Mouse (Mus musculus): ENCODE results near the gene Adcy6. TPM values are rescaled to one million over a fixed set of nuclear protein-coding genes. Genes with fewer than 3 reads are reported as not detected.
A peak's percentile ranks its signal among the peaks of the same experiment; 100 is the strongest.
"Not testable (repeated sequence)": the region's sequence is repeated elsewhere in the genome, so short reads cannot be mapped to it uniquely, and the experiment has no call there.

Adcy6 gene
- polyA plus RNA-seq, 1 experiment from 2014 or later: 10.6 TPM

GRCm38 (mm10) chr15:98594193-98594592, 15.7 kb downstream of the Adcy6 start:
- H3K27me3 ChIP-seq: no peaks in the 10 kb centered on the region
- no peak overlapping the region for H3K9ac ChIP-seq
- no peak overlapping the region for H3K4me3 ChIP-seq
- H3K27ac ChIP-seq (replicated peaks): no peak overlapping the region
- H3K9me3 ChIP-seq: no peaks in the 10 kb centered on the region
- ATAC-seq (ENCODE audit: low FRiP score, low read depth): no peak
- 81% methylated on average over 19 of the region's 19 CpGs for WGBS
- H3K4me1 ChIP-seq (replicated peaks): no peaks in the 10 kb centered on the region
- H3K4me2 ChIP-seq: no peak overlapping the region
- H3K36me3 ChIP-seq: peaks cover 69% of the 10 kb centered on the region

GRCm38 (mm10) chr15:98591396-98591795, 18.5 kb downstream of the Adcy6 start:
- H3K36me3 ChIP-seq: peaks cover 47% of the 10 kb centered on the region

GRCm38 (mm10) chr15:98589640-98590336, 20.1 kb downstream of the Adcy6 start:
- Histone ChIP-seq H3K4me1 (replicated peaks) (no peaks in the 10 kb centered on the region), H3K9ac (no peak overlapping the region), H3K4me2 (no peak overlapping the region), H3K36me3 (peaks cover 31% of the 10 kb centered on the region), H3K27ac (replicated peaks) (no peak overlapping the region), H3K27me3 (no peaks in the 10 kb centered on the region), H3K4me3 (no peak overlapping the region), H3K9me3 (no peaks in the 10 kb centered on the region)
- no peak for ATAC-seq (ENCODE audit: low FRiP score, low read depth)
- 79% methylated on average over 7 of the region's 7 CpGs for WGBS

More at GRCm38 (mm10) chr15:98591396-98591795, 18.5 kb downstream of the Adcy6 start:
- no peak overlapping the region for H3K4me3 ChIP-seq
- no peak overlapping the region for H3K4me2 ChIP-seq
- H3K27me3 ChIP-seq: no peaks in the 10 kb centered on the region
- no peak for ATAC-seq (ENCODE audit: low FRiP score, low read depth)
- H3K9ac ChIP-seq: no peak overlapping the region
- 74% methylated on average over 4 of the region's 4 CpGs for WGBS
- no peaks in the 10 kb centered on the region for H3K4me1 ChIP-seq (replicated peaks)
- no peaks in the 10 kb centered on the region for H3K9me3 ChIP-seq
- no peak overlapping the region for H3K27ac ChIP-seq (replicated peaks)

GRCm38 (mm10) chr15:98587751-98588150, 22.1 kb downstream of the Adcy6 start:
- Histone ChIP-seq H3K27ac (replicated peaks) (no peak overlapping the region), H3K36me3 (peaks cover 14% of the 10 kb centered on the region), H3K9ac (no peak overlapping the region), H3K4me2 (no peak overlapping the region), H3K4me3 (no peak overlapping the region), H3K27me3 (no peaks in the 10 kb centered on the region), H3K9me3 (no peaks in the 10 kb centered on the region), H3K4me1 (replicated peaks) (no peaks in the 10 kb centered on the region)
- no peak for ATAC-seq (ENCODE audit: low FRiP score, low read depth)
- 91% methylated on average over 11 of the region's 11 CpGs for WGBS

GRCm38 (mm10) chr15:98586141-98586540, 23.7 kb downstream of the Adcy6 start:
- H3K36me3 ChIP-seq; H3K9me3 ChIP-seq; H3K4me1 ChIP-seq (replicated peaks); ATAC-seq (ENCODE audit: low FRiP score, low read depth); H3K4me3 ChIP-seq; H3K4me2 ChIP-seq; H3K27me3 ChIP-seq; H3K9ac ChIP-seq; H3K27ac ChIP-seq (replicated peaks): not testable (repeated sequence)
- WGBS: 80% methylated on average over 9 of the region's 9 CpGs

- no peaks in the 10 kb centered on the region for H3K4me1 ChIP-seq (replicated peaks)
- H3K27me3 ChIP-seq: no peaks in the 10 kb centered on the region
- H3K9ac ChIP-seq: no peak overlapping the region
- no peak for ATAC-seq (ENCODE audit: low FRiP score, low read depth)
- no peak overlapping the region for H3K27ac ChIP-seq (replicated peaks)
- no peaks in the 10 kb centered on the region for H3K36me3 ChIP-seq
- no peak overlapping the region for H3K4me2 ChIP-seq
- H3K4me3 ChIP-seq: no peak overlapping the region
- no peaks in the 10 kb centered on the region for H3K9me3 ChIP-seq
- 48% methylated on average over 7 of the region's 7 CpGs for WGBS
These were observed 24.5 kb downstream of the Adcy6 start for GRCm38 (mm10) chr15:98585421-98585820.

- Histone ChIP-seq H3K4me2 (no peak overlapping the region), H3K27me3 (no peaks in the 10 kb centered on the region), H3K36me3 (no peaks in the 10 kb centered on the region), H3K4me1 (replicated peaks) (no peaks in the 10 kb centered on the region), H3K27ac (replicated peaks) (no peak overlapping the region), H3K4me3 (no peak overlapping the region), H3K9ac (no peak overlapping the region), H3K9me3 (no peaks in the 10 kb centered on the region)
- WGBS: 83% methylated on average over 8 of the region's 8 CpGs
- ATAC-seq (ENCODE audit: low FRiP score, low read depth): no peak
These were observed 26.9 kb downstream of the Adcy6 start for GRCm38 (mm10) chr15:98582996-98583395.

GRCm38 (mm10) chr15:98582410-98582809, 27.5 kb downstream of the Adcy6 start:
- Histone ChIP-seq H3K27ac (replicated peaks) (no peak overlapping the region), H3K9ac (no peak overlapping the region), H3K4me1 (replicated peaks) (no peaks in the 10 kb centered on the region), H3K27me3 (no peaks in the 10 kb centered on the region), H3K36me3 (no peaks in the 10 kb centered on the region), H3K4me2 (no peak overlapping the region), H3K9me3 (no peaks in the 10 kb centered on the region), H3K4me3 (no peak overlapping the region)
- no peak for ATAC-seq (ENCODE audit: low FRiP score, low read depth)
- WGBS: 80% methylated on average over 8 of the region's 8 CpGs

- 43% methylated on average over 5 of the region's 5 CpGs for WGBS
- no peaks in the 10 kb centered on the region for H3K36me3 ChIP-seq
- H3K9ac ChIP-seq: no peak overlapping the region
- no peaks in the 10 kb centered on the region for H3K4me1 ChIP-seq (replicated peaks)
- H3K9me3 ChIP-seq: no peaks in the 10 kb centered on the region
- peak; percentile 84; the same call in 1 of the 2 replicates for ATAC-seq (ENCODE audit: low FRiP score, low read depth)
- no peak overlapping the region for H3K4me3 ChIP-seq
- H3K27ac ChIP-seq (replicated peaks): no peak overlapping the region
- no peak overlapping the region for H3K4me2 ChIP-seq
- H3K27me3 ChIP-seq: no peaks in the 10 kb centered on the region
These were observed 29.9 kb downstream of the Adcy6 start for GRCm38 (mm10) chr15:98579795-98580464.

GRCm38 (mm10) chr15:98579310-98579709, 30.6 kb downstream of the Adcy6 start:
- Histone ChIP-seq H3K4me1 (replicated peaks) (no peaks in the 10 kb centered on the region), H3K36me3 (no peaks in the 10 kb centered on the region), H3K4me2 (no peak overlapping the region), H3K9me3 (no peaks in the 10 kb centered on the region), H3K4me3 (no peak overlapping the region), H3K27ac (replicated peaks) (no peak overlapping the region), H3K27me3 (no peaks in the 10 kb centered on the region), H3K9ac (no peak overlapping the region)
- WGBS: 77% methylated on average over 2 of the region's 2 CpGs
- ATAC-seq (ENCODE audit: low FRiP score, low read depth): no peak

GRCm38 (mm10) chr15:98573293-98573692, 36.6 kb downstream of the Adcy6 start:
- WGBS: 79% methylated on average over 4 of the region's 4 CpGs
- peaks cover 11% of the 10 kb centered on the region for H3K4me1 ChIP-seq (replicated peaks)
- no peak for ATAC-seq (ENCODE audit: low FRiP score, low read depth)
- H3K27ac ChIP-seq (replicated peaks): no peak overlapping the region
- no peak overlapping the region for H3K4me2 ChIP-seq
- no peaks in the 10 kb centered on the region for H3K36me3 ChIP-seq
- H3K9me3 ChIP-seq: no peaks in the 10 kb centered on the region
- no peak overlapping the region for H3K9ac ChIP-seq
- H3K27me3 ChIP-seq: no peaks in the 10 kb centered on the region
- H3K4me3 ChIP-seq: no peak overlapping the region

- H3K4me1 ChIP-seq (replicated peaks): peaks cover 20% of the 10 kb centered on the region
- H3K4me3 ChIP-seq: no peak within 1 kb of the TSS
- ATAC-seq (ENCODE audit: low FRiP score, low read depth): no peak
- no peak within 1 kb of the TSS for H3K27ac ChIP-seq (replicated peaks)
- no peak within 1 kb of the TSS for H3K9ac ChIP-seq
- 84% methylated on average over 10 of the region's 10 CpGs for whole genome bisulfite sequencing
- H3K4me2 ChIP-seq: no peak within 1 kb of the TSS
- H3K9me3 ChIP-seq: no peaks in the 10 kb centered on the region
- no peaks in the 10 kb centered on the region for H3K36me3 ChIP-seq
- no peaks in the 10 kb centered on the region for H3K27me3 ChIP-seq
These were observed 38.9 kb downstream of the Adcy6 start, which contains the start of the genes Ccnt1 and 4930415O20Rik for GRCm38 (mm10) chr15:98570873-98571538. Gene Ccnt1 (minus strand): TSS chr15:98570923. Gene 4930415O20Rik (plus strand): TSS chr15:98571004.
